Mouse (Mus musculus): Measurements from ENCODE around the gene Dhrs4. TPM values are rescaled to one million over a fixed set of nuclear protein-coding genes. Genes with fewer than 3 reads are reported as not detected.

Gene Dhrs4
- polyA plus RNA-seq, 1 experiment from 2014 or later, result 64.7 TPM

GRCm38 (mm10) chr14:55461757-55462156, 16.8 kb upstream of the Dhrs4 start:
- Histone ChIP-seq H3K9me3 (no peaks in the 10 kb centered on the region), H3K9ac (no peak overlapping the region), H3K27ac (replicated peaks) (no peak overlapping the region), H3K4me2 (no peak overlapping the region), H3K36me3 (no peaks in the 10 kb centered on the region), H3K27me3 (replicated peaks) (peaks cover 13% of the 10 kb centered on the region), H3K4me1 (no peaks in the 10 kb centered on the region), H3K4me3 (no peak overlapping the region)
- 33% methylated on average over 4 of the region's 4 CpGs for WGBS
- no peak for ATAC-seq (ENCODE audit: extremely low read depth, insufficient number of reproducible peaks, low FRiP score, low TSS enrichment)

- Histone ChIP-seq H3K9ac (no peak overlapping the region), H3K27ac (replicated peaks) (no peak overlapping the region), H3K4me3 (no peak overlapping the region), H3K27me3 (replicated peaks) (peaks cover 24% of the 10 kb centered on the region), H3K9me3 (no peaks in the 10 kb centered on the region), H3K36me3 (no peaks in the 10 kb centered on the region), H3K4me2 (no peak overlapping the region), H3K4me1 (peaks cover 20% of the 10 kb centered on the region)
- no peak for ATAC-seq (ENCODE audit: extremely low read depth, insufficient number of reproducible peaks, low FRiP score, low TSS enrichment)
- WGBS, result 55% methylated on average over 4 of the region's 4 CpGs
Measured at GRCm38 (mm10) chr14:55466481-55466880, 12.1 kb upstream of the Dhrs4 start.

- Histone ChIP-seq H3K4me3 (no peak overlapping the region), H3K36me3 (no peaks in the 10 kb centered on the region), H3K27ac (replicated peaks) (no peak overlapping the region), H3K4me2 (no peak overlapping the region), H3K4me1 (peaks cover 20% of the 10 kb centered on the region), H3K27me3 (replicated peaks) (peaks cover 28% of the 10 kb centered on the region), H3K9ac (no peak overlapping the region), H3K9me3 (no peaks in the 10 kb centered on the region)
- WGBS, result 50% methylated on average over 7 of the region's 7 CpGs
- no peak for ATAC-seq (ENCODE audit: extremely low read depth, insufficient number of reproducible peaks, low FRiP score, low TSS enrichment)
Measured at GRCm38 (mm10) chr14:55467108-55467507, 11.4 kb upstream of the Dhrs4 start.

GRCm38 (mm10) chr14:55468301-55468741, 10.2 kb upstream of the Dhrs4 start:
- no peak for ATAC-seq (ENCODE audit: extremely low read depth, insufficient number of reproducible peaks, low FRiP score, low TSS enrichment)
- Histone ChIP-seq H3K4me1 (peaks cover 20% of the 10 kb centered on the region), H3K36me3 (no peaks in the 10 kb centered on the region), H3K27me3 (replicated peaks) (peaks cover 28% of the 10 kb centered on the region), H3K9me3 (no peaks in the 10 kb centered on the region), H3K27ac (replicated peaks) (no peak overlapping the region), H3K4me3 (no peak overlapping the region), H3K9ac (no peak overlapping the region), H3K4me2 (no peak overlapping the region)
- WGBS, result 77% methylated on average over 2 of the region's 2 CpGs

GRCm38 (mm10) chr14:55469041-55469440, 9.5 kb upstream of the Dhrs4 start:
- Histone ChIP-seq H3K4me2 (no peak overlapping the region), H3K27me3 (replicated peaks) (peaks cover 28% of the 10 kb centered on the region), H3K9me3 (no peaks in the 10 kb centered on the region), H3K4me1 (peaks cover 20% of the 10 kb centered on the region), H3K4me3 (no peak overlapping the region), H3K27ac (replicated peaks) (no peak overlapping the region), H3K9ac (no peak overlapping the region), H3K36me3 (no peaks in the 10 kb centered on the region)
- 74% methylated on average over 2 of the region's 2 CpGs for WGBS
- ATAC-seq (ENCODE audit: extremely low read depth, insufficient number of reproducible peaks, low FRiP score, low TSS enrichment), result no peak

- WGBS, result 79% methylated on average over 6 of the region's 6 CpGs
- ATAC-seq (ENCODE audit: extremely low read depth, insufficient number of reproducible peaks, low FRiP score, low TSS enrichment), result no peak
Measured at GRCm38 (mm10) chr14:55469821-55470220, 8.7 kb upstream of the Dhrs4 start.

GRCm38 (mm10) chr14:55470806-55471205, 7.8 kb upstream of the Dhrs4 start:
- Histone ChIP-seq H3K36me3 (no peaks in the 10 kb centered on the region), H3K9ac (0 out of 2 replicates have a peak overlapping the region, but pooled peaks have one; percentile 45), H3K4me3 (no peak overlapping the region), H3K4me2 (peak overlapping the region; percentile 43), H3K27ac (replicated peaks) (no peak overlapping the region), H3K27me3 (replicated peaks) (peaks cover 28% of the 10 kb centered on the region), H3K9me3 (no peaks in the 10 kb centered on the region), H3K4me1 (peaks cover 23% of the 10 kb centered on the region)
- 4% methylated on average over 10 of the region's 10 CpGs for WGBS
- ATAC-seq (ENCODE audit: extremely low read depth, insufficient number of reproducible peaks, low FRiP score, low TSS enrichment), result no peak

More at GRCm38 (mm10) chr14:55469821-55470220, 8.7 kb upstream of the Dhrs4 start:
- H3K36me3 ChIP-seq, result no peaks in the 10 kb centered on the region
- no peak overlapping the region for H3K4me3 ChIP-seq
- H3K9me3 ChIP-seq, result no peaks in the 10 kb centered on the region
- H3K27ac ChIP-seq (replicated peaks), result no peak overlapping the region
- H3K4me1 ChIP-seq, result peaks cover 20% of the 10 kb centered on the region
- no peak overlapping the region for H3K4me2 ChIP-seq
- peaks cover 28% of the 10 kb centered on the region for H3K27me3 ChIP-seq (replicated peaks)
- no peak overlapping the region for H3K9ac ChIP-seq

GRCm38 (mm10) chr14:55475654-55476053, 2.9 kb upstream of the Dhrs4 start:
- Histone ChIP-seq H3K4me1 (peaks cover 15% of the 10 kb centered on the region), H3K27ac (replicated peaks) (no peak overlapping the region), H3K4me3 (no peak overlapping the region), H3K36me3 (peaks cover under 1% of the 10 kb centered on the region), H3K9ac (no peak overlapping the region), H3K4me2 (no peak overlapping the region), H3K27me3 (replicated peaks) (peaks cover 6% of the 10 kb centered on the region; the same call in 1 of the 2 replicates), H3K9me3 (no peaks in the 10 kb centered on the region)
- no peak for ATAC-seq (ENCODE audit: extremely low read depth, insufficient number of reproducible peaks, low FRiP score, low TSS enrichment)
- 44% methylated on average over 2 of the region's 2 CpGs for WGBS

GRCm38 (mm10) chr14:55477421-55477820, 1.1 kb upstream of the Dhrs4 start:
- WGBS, result 100% methylated on average over 1 of the region's 1 CpGs
- no peaks in the 10 kb centered on the region for H3K9me3 ChIP-seq
- H3K4me3 ChIP-seq, result no peak overlapping the region
- no peak overlapping the region for H3K27ac ChIP-seq (replicated peaks)
- no peak overlapping the region for H3K9ac ChIP-seq
- no peak overlapping the region for H3K4me2 ChIP-seq
- ATAC-seq (ENCODE audit: extremely low read depth, insufficient number of reproducible peaks, low FRiP score, low TSS enrichment), result no peak
- H3K4me1 ChIP-seq, result peaks cover 10% of the 10 kb centered on the region; the same call in 1 of the 2 replicates
- H3K27me3 ChIP-seq (replicated peaks), result no peaks in the 10 kb centered on the region
- H3K36me3 ChIP-seq, result peaks cover 14% of the 10 kb centered on the region

GRCm38 (mm10) chr14:55477829-55478228, 729 bp upstream of the Dhrs4 start:
- peaks cover 14% of the 10 kb centered on the region for H3K36me3 ChIP-seq
- H3K9me3 ChIP-seq, result no peaks in the 10 kb centered on the region
- 57% methylated on average over 5 of the region's 5 CpGs for WGBS
- no peak overlapping the region for H3K27ac ChIP-seq (replicated peaks)
- peak overlapping the region; percentile 75 for H3K4me2 ChIP-seq
- H3K9ac ChIP-seq, result peak overlapping the region; percentile 89
- H3K4me1 ChIP-seq, result peaks cover 10% of the 10 kb centered on the region; the same call in 1 of the 2 replicates
- H3K4me3 ChIP-seq, result no peak overlapping the region
- no peaks in the 10 kb centered on the region for H3K27me3 ChIP-seq (replicated peaks)
- ATAC-seq (ENCODE audit: extremely low read depth, insufficient number of reproducible peaks, low FRiP score, low TSS enrichment), result no peak

- no peak overlapping the region for H3K27ac ChIP-seq (replicated peaks)
- no peaks in the 10 kb centered on the region for H3K27me3 ChIP-seq (replicated peaks)
- peaks cover 10% of the 10 kb centered on the region; the same call in 1 of the 2 replicates for H3K4me1 ChIP-seq
- no peak for ATAC-seq (ENCODE audit: extremely low read depth, insufficient number of reproducible peaks, low FRiP score, low TSS enrichment)
- H3K4me3 ChIP-seq, result no peak overlapping the region
- no peaks in the 10 kb centered on the region for H3K9me3 ChIP-seq
- peak overlapping the region; percentile 75 for H3K4me2 ChIP-seq
- 87% methylated on average over 10 of the region's 10 CpGs for WGBS
- peaks cover 23% of the 10 kb centered on the region for H3K36me3 ChIP-seq
- no peak overlapping the region for H3K9ac ChIP-seq
Measured at GRCm38 (mm10) chr14:55479629-55480028, 1.1 kb downstream of the Dhrs4 start.

- Histone ChIP-seq H3K27me3 (replicated peaks) (no peaks in the 10 kb centered on the region), H3K9ac (no peak overlapping the region), H3K27ac (replicated peaks) (no peak overlapping the region), H3K36me3 (peaks cover 54% of the 10 kb centered on the region), H3K4me3 (no peak overlapping the region), H3K9me3 (no peaks in the 10 kb centered on the region), H3K4me1 (0 out of 2 replicates have a peak, but pooled peaks cover 6% of the 10 kb centered on the region), H3K4me2 (no peak overlapping the region)
- ATAC-seq (ENCODE audit: extremely low read depth, insufficient number of reproducible peaks, low FRiP score, low TSS enrichment), result no peak
- 74% methylated on average over 5 of the region's 5 CpGs for WGBS
Measured at GRCm38 (mm10) chr14:55484430-55485085, 6.0 kb downstream of the Dhrs4 start.

All from heart, embryonic 13.5 days (tissue).